8 mouse cellular contexts compared by ENCODE assay signal in genomic region chr17:50188662-50189345, GRCm38 (mm10). TPM values are rescaled to one million over a fixed set of nuclear protein-coding genes. Genes with fewer than 3 reads are reported as not detected.
A peak's percentile ranks its signal among the peaks of the same experiment; 100 is the strongest.
DNase-seq lines count a peak whose midpoint lies in the region; ATAC-seq and TF ChIP-seq lines count a peak whose summit lies in the region.

No protein-coding gene starts in this region.

- no peaks in the 10 kb centered on the region for H3K36me3 ChIP-seq in kidney, postnatal 0 days (ENCODE audit: insufficient read depth, low read length)
- no peaks in the 10 kb centered on the region for H3K36me3 ChIP-seq in kidney, adult 2 months (ENCODE audit: control insufficient read depth, insufficient read depth, low read length)
- no peaks in the 10 kb centered on the region for H3K36me3 ChIP-seq in forebrain, embryonic 12.5 days (replicated peaks)
- H3K36me3 ChIP-seq in intestine, embryonic 15.5 days, result no peaks in the 10 kb centered on the region
- no peaks in the 10 kb centered on the region for H3K36me3 ChIP-seq in neural tube, embryonic 13.5 days

- ATAC-seq in kidney, postnatal 0 days (replicated peaks; ENCODE audit: low FRiP score, low read depth), result no peak
- peak; percentile 25 for ATAC-seq in forebrain, embryonic 12.5 days (ENCODE audit: low FRiP score)
- ATAC-seq in intestine, embryonic 15.5 days, result 0 out of 2 replicates have a peak, but pooled peaks have one; percentile 11
- ATAC-seq in neural tube, embryonic 13.5 days (ENCODE audit: low read depth), result no peak

- 0 out of 2 replicates have a peak, but pooled peaks cover 5% of the 10 kb centered on the region for H3K4me1 ChIP-seq in kidney, postnatal 0 days (replicated peaks; ENCODE audit: insufficient read depth, low read length)
- no peaks in the 10 kb centered on the region; the same call in 1 of the 2 replicates for H3K4me1 ChIP-seq in kidney, adult 2 months (ENCODE audit: control insufficient read depth, insufficient read depth, low read length)
- H3K4me1 ChIP-seq in forebrain, embryonic 12.5 days, result peaks cover 38% of the 10 kb centered on the region
- peaks cover 8% of the 10 kb centered on the region; the same call in 1 of the 2 replicates for H3K4me1 ChIP-seq in intestine, embryonic 15.5 days (replicated peaks)
- peaks cover 56% of the 10 kb centered on the region for H3K4me1 ChIP-seq in neural tube, embryonic 13.5 days (replicated peaks)

- H3K9me3 ChIP-seq in kidney, postnatal 0 days (replicated peaks; ENCODE audit: low read length), result no peaks in the 10 kb centered on the region
- no peaks in the 10 kb centered on the region for H3K9me3 ChIP-seq in forebrain, embryonic 12.5 days
- H3K9me3 ChIP-seq in intestine, embryonic 15.5 days, result no peaks in the 10 kb centered on the region
- H3K9me3 ChIP-seq in neural tube, embryonic 13.5 days, result no peaks in the 10 kb centered on the region

- H3K27me3 ChIP-seq in kidney, postnatal 0 days (ENCODE audit: insufficient read depth, low read length), result peaks cover 9% of the 10 kb centered on the region; the same call in 1 of the 2 replicates
- no peaks in the 10 kb centered on the region for H3K27me3 ChIP-seq in kidney, adult 2 months (replicated peaks; ENCODE audit: control insufficient read depth, insufficient read depth, low read length)
- peaks cover 45% of the 10 kb centered on the region for H3K27me3 ChIP-seq in forebrain, embryonic 12.5 days
- H3K27me3 ChIP-seq in intestine, embryonic 15.5 days (replicated peaks), result peaks cover 25% of the 10 kb centered on the region
- H3K27me3 ChIP-seq in neural tube, embryonic 13.5 days, result peaks cover 49% of the 10 kb centered on the region

- peak overlapping the region; percentile 70 for H3K4me3 ChIP-seq in kidney, postnatal 0 days (replicated peaks; ENCODE audit: low read depth, low read length)
- no peak overlapping the region for H3K4me3 ChIP-seq in kidney, adult 2 months (ENCODE audit: insufficient read depth, low read depth, low read length)
- peak overlapping the region; percentile 68 for H3K4me3 ChIP-seq in forebrain, embryonic 12.5 days (replicated peaks)
- peak overlapping the region; percentile 66; the same call in 1 of the 2 replicates for H3K4me3 ChIP-seq in intestine, embryonic 15.5 days (replicated peaks)
- peak overlapping the region; percentile 68 for H3K4me3 ChIP-seq in neural tube, embryonic 13.5 days

- no peak for DNase-seq in kidney, postnatal 0 days (ENCODE audit: low spot score)
- DNase-seq in kidney, adult 2 months, result no peak
- no peak for DNase-seq in urinary bladder, postnatal 36 days (ENCODE audit: low spot score in 2 of 2)
- no peak for DNase-seq in right cerebral cortex, postnatal 36 days (ENCODE audit: low spot score in 2 of 2)
- DNase-seq in ovary, postnatal 14 days (ENCODE audit: low spot score), result no peak

- H3K9ac ChIP-seq in kidney, postnatal 0 days (ENCODE audit: low read depth, low read length), result no peak overlapping the region
- H3K9ac ChIP-seq in forebrain, embryonic 12.5 days, result no peak overlapping the region
- no peak overlapping the region for H3K9ac ChIP-seq in intestine, embryonic 15.5 days
- H3K9ac ChIP-seq in neural tube, embryonic 13.5 days, result peak overlapping the region; percentile 81

- 66% methylated on average over 12 of the region's 12 CpGs for WGBS in kidney, postnatal 0 days
- WGBS in kidney, adult 2 months, result 64% methylated on average over 12 of the region's 12 CpGs
- 71% methylated on average over 12 of the region's 12 CpGs for WGBS in forebrain, embryonic 12.5 days
- 74% methylated on average over 12 of the region's 12 CpGs for WGBS in intestine, embryonic 15.5 days
- WGBS in neural tube, embryonic 13.5 days, result 76% methylated on average over 12 of the region's 12 CpGs

- H3K4me2 ChIP-seq in kidney, postnatal 0 days (ENCODE audit: low read length), result peak overlapping the region; percentile 97
- H3K4me2 ChIP-seq in forebrain, embryonic 12.5 days, result peak overlapping the region; percentile 100
- peak overlapping the region; percentile 95 for H3K4me2 ChIP-seq in intestine, embryonic 15.5 days (replicated peaks)
- H3K4me2 ChIP-seq in neural tube, embryonic 13.5 days, result peak overlapping the region; percentile 100

- TF ChIP-seq CTCF in kidney, postnatal 0 days (IDR thresholded peaks at IDR 0.05; ENCODE audit: low read depth), result no peak
- no peak for TF ChIP-seq CTCF in kidney, adult 2 months (conservative IDR thresholded peaks at IDR 0.05; ENCODE audit: insufficient read depth, insufficient read length, low read depth, low read length)

- no peak for TF ChIP-seq POLR2A in kidney, adult 2 months (IDR thresholded peaks at IDR 0.05; ENCODE audit: low read depth, low read length)

- H3K27ac ChIP-seq in kidney, postnatal 0 days, result no peak overlapping the region
- H3K27ac ChIP-seq in kidney, adult 2 months (ENCODE audit: insufficient read depth, low read depth, low read length), result no peak overlapping the region
- no peak overlapping the region for H3K27ac ChIP-seq in forebrain, embryonic 12.5 days
- H3K27ac ChIP-seq in intestine, embryonic 15.5 days, result no peak overlapping the region
- H3K27ac ChIP-seq in neural tube, embryonic 13.5 days (replicated peaks), result no peak overlapping the region

RNA-seq across cellular contexts. Expression of gene Rftn1, which starts 1.7 kb away (rescaled TPM):
- polyA plus RNA-seq in kidney, postnatal 0 days (2015; fragmentation: Nextera tagmentation; extraction: Ambion mirVana), result 11.8 and 13.8 TPM in 2 replicates
- polyA plus RNA-seq in kidney, adult 2 months (2012; rRNA removed), result 14.6 and 18.6 TPM in 2 replicates
- 13.4 and 15.4 TPM in 2 replicates for polyA plus RNA-seq in forebrain, embryonic 12.5 days (2016; fragmentation: Nextera tagmentation; extraction: Ambion mirVana)
- 10.1 and 10.5 TPM in 2 replicates for polyA plus RNA-seq in intestine, embryonic 15.5 days (2015; fragmentation: Nextera tagmentation; extraction: Ambion mirVana)
- 18.5 and 18.7 TPM in 2 replicates for polyA plus RNA-seq in neural tube, embryonic 13.5 days (2015; fragmentation: Nextera tagmentation; extraction: Ambion mirVana)

Comparison
In these comparisons a context has a peak if more than half of its experiments do, and no peak if none do; other contexts are left out.
1. ATAC-seq: peak in forebrain, embryonic 12.5 days (single experiment) and intestine, embryonic 15.5 days (single experiment); none in kidney, postnatal 0 days (single experiment) and neural tube, embryonic 13.5 days (single experiment).
2. Peak in every context shown above with its lines, with median percentiles within 50 percentile points of each other: H3K4me2 ChIP-seq.